Mouse (Mus musculus) embryonic fibroblast, embryonic 13.5 days (primary cell): ENCODE data around the gene Miga2.
A peak's percentile ranks its signal among the peaks of the same experiment; 100 is the strongest.

Experiments used
- CTCF ChIP-seq: IDR thresholded peaks from 2 replicates; pipeline ENCODE4 v1.5.1; 2011; ENCODE audit warnings: mild to moderate bottlenecking, control low read depth, low read length, moderate library complexity, borderline replicate concordance; ENCODE audit not compliant: insufficient read depth
- POLR2A ChIP-seq: IDR thresholded peaks from 2 replicates; pipeline ENCODE4 v1.6.1; 2011; ENCODE audit warnings: low read depth, mild to moderate bottlenecking, control low read depth, low read length, moderate library complexity

- TF ChIP-seq CTCF (no peak), POLR2A (peak; percentile 90)
These were observed at the start of gene Miga2 for GRCm38 (mm10) chr2:30363773-30364650.
